Mouse (Mus musculus): ENCODE data around the gene Rnasek. TPM values are rescaled to one million over a fixed set of nuclear protein-coding genes. Genes with fewer than 3 reads are reported as not detected.

Gene Rnasek
- polyA plus RNA-seq, 1 experiment from 2014 or later = 241 TPM

- H3K27me3 ChIP-seq (ENCODE audit: insufficient read depth, low read length) = peaks cover 40% of the 10 kb centered on the region
- no peak within 1 kb of the TSS for H3K27ac ChIP-seq (ENCODE audit: low read depth)
- WGBS (ENCODE audit: insufficient replicate concordance) = 5% methylated on average over 25 of the region's 25 CpGs
- H3K4me2 ChIP-seq (ENCODE audit: low read depth, low read length) = peak within 1 kb of the TSS; percentile 44
- DNase-seq (no peak), ATAC-seq (peak; percentile 67)
- no peak for TF ChIP-seq EP300 (IDR thresholded peaks at IDR 0.05; ENCODE audit: low read depth)
- TF ChIP-seq CTCF (IDR thresholded peaks at IDR 0.05; ENCODE audit: low read depth) = peak; percentile 60
- H3K9ac ChIP-seq (replicated peaks) = no peak within 1 kb of the TSS
- no peaks in the 10 kb centered on the region for H3K9me3 ChIP-seq (ENCODE audit: low read length)
- H3K4me1 ChIP-seq (ENCODE audit: insufficient read depth) = no peaks in the 10 kb centered on the region
- no peaks in the 10 kb centered on the region for H3K36me3 ChIP-seq (replicated peaks; ENCODE audit: insufficient read depth, low read length)
- peak within 1 kb of the TSS; percentile 12; the same call in 1 of the 2 replicates for H3K4me3 ChIP-seq (ENCODE audit: low read depth, low read length)
Observed at GRCm38 (mm10) chr11:70254931-70255531, 15.4 kb upstream of the Rnasek start, which contains the start of gene Alox12. TSS of gene Alox12 (minus strand) at chr11:70255353.

- H3K9me3 ChIP-seq (ENCODE audit: low read length) = no peaks in the 10 kb centered on the region
- peak; percentile 29; the same call in 1 of the 2 replicates for ATAC-seq
- H3K27me3 ChIP-seq (ENCODE audit: insufficient read depth, low read length) = peaks cover 42% of the 10 kb centered on the region
- DNase-seq = no peak
- no peaks in the 10 kb centered on the region for H3K36me3 ChIP-seq (replicated peaks; ENCODE audit: insufficient read depth, low read length)
- peak overlapping the region; percentile 12; the same call in 1 of the 2 replicates for H3K4me3 ChIP-seq (ENCODE audit: low read depth, low read length)
- TF ChIP-seq CTCF (IDR thresholded peaks at IDR 0.05; ENCODE audit: low read depth) (no peak), EP300 (IDR thresholded peaks at IDR 0.05; ENCODE audit: low read depth) (no peak)
- H3K4me1 ChIP-seq (ENCODE audit: insufficient read depth) = no peaks in the 10 kb centered on the region
- H3K9ac ChIP-seq (replicated peaks) = no peak overlapping the region
- peak overlapping the region; percentile 44 for H3K4me2 ChIP-seq (ENCODE audit: low read depth, low read length)
- H3K27ac ChIP-seq (ENCODE audit: low read depth) = no peak overlapping the region
- 5% methylated on average over 18 of the region's 18 CpGs for WGBS (ENCODE audit: insufficient replicate concordance)
Observed at GRCm38 (mm10) chr11:70254337-70254736, 14.7 kb upstream of the Rnasek start.

GRCm38 (mm10) chr11:70251853-70252252 is 12.2 kb upstream of the Rnasek start:
- H3K9me3 ChIP-seq (ENCODE audit: low read length) = no peaks in the 10 kb centered on the region
- no peaks in the 10 kb centered on the region for H3K36me3 ChIP-seq (replicated peaks; ENCODE audit: insufficient read depth, low read length)
- TF ChIP-seq EP300 (IDR thresholded peaks at IDR 0.05; ENCODE audit: low read depth) (peak; percentile 58; the same call in 1 of the 2 replicates), CTCF (IDR thresholded peaks at IDR 0.05; ENCODE audit: low read depth) (no peak)
- H3K9ac ChIP-seq (replicated peaks) = no peak overlapping the region
- no peaks in the 10 kb centered on the region for H3K4me1 ChIP-seq (ENCODE audit: insufficient read depth)
- WGBS (ENCODE audit: insufficient replicate concordance) = 70% methylated on average over 8 of the region's 8 CpGs
- 0 out of 2 replicates have a peak overlapping the region, but pooled peaks have one; percentile 12 for H3K27ac ChIP-seq (ENCODE audit: low read depth)
- H3K4me2 ChIP-seq (ENCODE audit: low read depth, low read length) = no peak overlapping the region
- H3K4me3 ChIP-seq (ENCODE audit: low read depth, low read length) = no peak overlapping the region
- DNase-seq = no peak
- ATAC-seq = peak; percentile 49; the same call in 1 of the 2 replicates
- peaks cover 42% of the 10 kb centered on the region for H3K27me3 ChIP-seq (ENCODE audit: insufficient read depth, low read length)

- 35% methylated on average over 11 of the region's 11 CpGs for WGBS (ENCODE audit: insufficient replicate concordance)
- H3K4me3 ChIP-seq (ENCODE audit: low read depth, low read length) = no peak overlapping the region
- H3K9me3 ChIP-seq (ENCODE audit: low read length) = no peaks in the 10 kb centered on the region
- H3K9ac ChIP-seq (replicated peaks) = no peak overlapping the region
- no peak overlapping the region for H3K4me2 ChIP-seq (ENCODE audit: low read depth, low read length)
- TF ChIP-seq EP300 (IDR thresholded peaks at IDR 0.05; ENCODE audit: low read depth) (no peak), CTCF (IDR thresholded peaks at IDR 0.05; ENCODE audit: low read depth) (no peak)
- H3K36me3 ChIP-seq (replicated peaks; ENCODE audit: insufficient read depth, low read length) = no peaks in the 10 kb centered on the region
- H3K27ac ChIP-seq (ENCODE audit: low read depth) = no peak overlapping the region
- ATAC-seq (no peak), DNase-seq (no peak)
- peaks cover 36% of the 10 kb centered on the region for H3K27me3 ChIP-seq (ENCODE audit: insufficient read depth, low read length)
- H3K4me1 ChIP-seq (ENCODE audit: insufficient read depth) = no peaks in the 10 kb centered on the region
Observed at GRCm38 (mm10) chr11:70250150-70250549, 10.5 kb upstream of the Rnasek start.

GRCm38 (mm10) chr11:70247136-70247845 is 7.6 kb upstream of the Rnasek start:
- ATAC-seq = peak; percentile 44; the same call in 1 of the 2 replicates
- H3K4me1 ChIP-seq (ENCODE audit: insufficient read depth) = no peaks in the 10 kb centered on the region

GRCm38 (mm10) chr11:70242591-70242990 is 2.9 kb upstream of the Rnasek start:
- Histone ChIP-seq H3K9ac (replicated peaks) (no peak overlapping the region), H3K4me1 (ENCODE audit: insufficient read depth) (peaks cover 13% of the 10 kb centered on the region), H3K27me3 (ENCODE audit: insufficient read depth, low read length) (no peaks in the 10 kb centered on the region), H3K36me3 (replicated peaks; ENCODE audit: insufficient read depth, low read length) (no peaks in the 10 kb centered on the region), H3K4me2 (ENCODE audit: low read depth, low read length) (no peak overlapping the region), H3K4me3 (ENCODE audit: low read depth, low read length) (no peak overlapping the region), H3K27ac (ENCODE audit: low read depth) (no peak overlapping the region), H3K9me3 (ENCODE audit: low read length) (no peaks in the 10 kb centered on the region)
- TF ChIP-seq EP300 (IDR thresholded peaks at IDR 0.05; ENCODE audit: low read depth) (no peak), CTCF (IDR thresholded peaks at IDR 0.05; ENCODE audit: low read depth) (no peak)
- DNase-seq (no peak), ATAC-seq (no peak)
- 65% methylated on average over 11 of the region's 11 CpGs for WGBS (ENCODE audit: insufficient replicate concordance)

More at GRCm38 (mm10) chr11:70247136-70247845, 7.6 kb upstream of the Rnasek start:
- WGBS (ENCODE audit: insufficient replicate concordance) = 45% methylated on average over 9 of the region's 9 CpGs
- H3K27ac ChIP-seq (ENCODE audit: low read depth) = no peak overlapping the region
- no peak overlapping the region for H3K4me2 ChIP-seq (ENCODE audit: low read depth, low read length)
- TF ChIP-seq CTCF (IDR thresholded peaks at IDR 0.05; ENCODE audit: low read depth) (peak; percentile 93), EP300 (IDR thresholded peaks at IDR 0.05; ENCODE audit: low read depth) (no peak)
- no peak overlapping the region for H3K4me3 ChIP-seq (ENCODE audit: low read depth, low read length)
- DNase-seq = peak; percentile 77
- H3K9ac ChIP-seq (replicated peaks) = no peak overlapping the region
- peaks cover 8% of the 10 kb centered on the region for H3K27me3 ChIP-seq (ENCODE audit: insufficient read depth, low read length)
- no peaks in the 10 kb centered on the region for H3K36me3 ChIP-seq (replicated peaks; ENCODE audit: insufficient read depth, low read length)
- no peaks in the 10 kb centered on the region for H3K9me3 ChIP-seq (ENCODE audit: low read length)
